In genomic region chr13:64411282-64411681, GRCm38 (mm10) we compare ENCODE assay signal across 26 mouse cellular contexts. TPM values are rescaled to one million over a fixed set of nuclear protein-coding genes. Genes with fewer than 3 reads are reported as not detected.
DNase-seq lines count a peak whose midpoint lies in the region; ATAC-seq lines count a peak whose summit lies in the region.
"Had no signal": no experiment of that assay in that cellular context is flagged by ENCODE, and none has a peak within 500 bp of the region (broad histone marks: within the 10 kb centered on the region; RNA-seq: fewer than 3 reads in every experiment).

No protein-coding gene starts in this region.

- WGBS in liver, embryonic 13.5 days (ENCODE audit: insufficient replicate concordance): 11% methylated on average over 2 of the region's 2 CpGs

- peak; percentile 18 for DNase-seq in heart, adult 11 months
- no peak for DNase-seq in heart, postnatal 10 days
- DNase-seq in liver, embryonic 13.5 days: peak; percentile 74
- no peak for DNase-seq in adrenal gland, postnatal 25 days
- no peak for DNase-seq in kidney, adult 9 months
- no peak for DNase-seq in heart, adult 8-10 months (ENCODE audit: low spot score)
- DNase-seq: adrenal gland, postnatal 36 days; cerebellum, adult 18-20 months; cerebellum, postnatal 25 days; gastrocnemius, postnatal 10 days; heart, adult 2 months; kidney, postnatal 4 days; lung, postnatal 4 days; right cerebral cortex, postnatal 4 days had no signal

- ATAC-seq in common myeloid progenitor, adult 5-6 weeks (replicated peaks; ENCODE audit: low read depth, poor library complexity, severe bottlenecking): peak; percentile 53
- ATAC-seq in liver, embryonic 13.5 days (ENCODE audit: low read depth): peak; percentile 85
- ATAC-seq in megakaryocyte-erythroid progenitor cell, adult 5-6 weeks (replicated peaks; ENCODE audit: low FRiP score, low TSS enrichment, poor library complexity, severe bottlenecking): peak; percentile 80
- ATAC-seq: forebrain, embryonic 16.5 days; hindbrain, embryonic 16.5 days; intestine, postnatal 0 days; midbrain, embryonic 16.5 days had no signal

- intact Hi-C loops in heart, postnatal 10 days (cut with DNase I): no loop called here

- H3K27ac ChIP-seq in liver, embryonic 13.5 days: peak overlapping the region; percentile 93
- H3K27ac ChIP-seq: embryonic facial prominence, embryonic 15.5 days; forebrain, embryonic 10.5 days; heart, adult 2 months; heart, embryonic 15.5 days; kidney, embryonic 15.5 days; limb, embryonic 15.5 days; midbrain, embryonic 10.5 days had no signal

- H3K4me2 ChIP-seq in liver, embryonic 13.5 days: peak overlapping the region; percentile 56
- H3K4me2 ChIP-seq: embryonic facial prominence, embryonic 15.5 days; heart, embryonic 15.5 days; kidney, embryonic 15.5 days; limb, embryonic 15.5 days had no signal

- H3K4me3 ChIP-seq in liver, embryonic 13.5 days (replicated peaks): peak overlapping the region; percentile 16
- H3K4me3 ChIP-seq: embryonic facial prominence, embryonic 15.5 days; forebrain, embryonic 10.5 days; heart, adult 2 months; heart, embryonic 15.5 days; kidney, embryonic 15.5 days; limb, embryonic 15.5 days; midbrain, embryonic 10.5 days had no signal

- H3K4me1 ChIP-seq in liver, embryonic 13.5 days (replicated peaks): peaks cover 47% of the 10 kb centered on the region
- H3K4me1 ChIP-seq: embryonic facial prominence, embryonic 15.5 days; forebrain, embryonic 10.5 days; heart, embryonic 15.5 days; kidney, embryonic 15.5 days; limb, embryonic 15.5 days; midbrain, embryonic 10.5 days had no signal

- H3K27me3 ChIP-seq in liver, embryonic 13.5 days: no peaks in the 10 kb centered on the region
- H3K27me3 ChIP-seq: embryonic facial prominence, embryonic 15.5 days; heart, embryonic 15.5 days; kidney, embryonic 15.5 days; limb, embryonic 15.5 days had no signal

- H3K9ac ChIP-seq in liver, embryonic 13.5 days: peak overlapping the region; percentile 62
- H3K9ac ChIP-seq: embryonic facial prominence, embryonic 15.5 days; heart, embryonic 15.5 days; kidney, embryonic 15.5 days; limb, embryonic 15.5 days had no signal

- no peaks in the 10 kb centered on the region for H3K36me3 ChIP-seq in liver, embryonic 13.5 days
- H3K36me3 ChIP-seq: embryonic facial prominence, embryonic 15.5 days; forebrain, embryonic 10.5 days; heart, embryonic 15.5 days; kidney, embryonic 15.5 days; limb, embryonic 15.5 days; midbrain, embryonic 10.5 days had no signal

- no peaks in the 10 kb centered on the region for H3K9me3 ChIP-seq in liver, embryonic 13.5 days (replicated peaks)
- H3K9me3 ChIP-seq: embryonic facial prominence, embryonic 15.5 days; forebrain, embryonic 10.5 days; heart, embryonic 15.5 days; kidney, embryonic 15.5 days; limb, embryonic 15.5 days; midbrain, embryonic 10.5 days had no signal

RNA-seq across cellular contexts. Expression of gene Cdk20, which starts 20.8 kb away (rescaled TPM):
- total RNA-seq in heart, postnatal 10 days (2021): 1 to 10 TPM; 3.3 TPM
- total RNA-seq in common myeloid progenitor, adult 5-6 weeks (2017): 0.34 and 4.9 TPM in 2 replicates
- 3.7 and 3.8 TPM in 2 replicates for polyA plus RNA-seq in liver, embryonic 13.5 days (2015; fragmentation: Nextera tagmentation; extraction: Ambion mirVana)
- 3.7 and 4.4 TPM in 2 replicates for total RNA-seq in megakaryocyte-erythroid progenitor cell, adult 5-6 weeks (2014; fragmentation: Nextera tagmentation)
- total RNA-seq in megakaryocyte-erythroid progenitor cell, adult 5-6 weeks (2017): 2.9 and 6.8 TPM in 2 replicates
- 4.6 and 6.5 TPM in 2 replicates for total RNA-seq in adrenal gland, postnatal 25 days (2021)
- total RNA-seq in heart, adult 8-10 months (2022): 1 to 10 TPM; 2.6 to 3.9 (median 2.8) TPM

RNA-seq across cellular contexts. Expression of gene Ctsl, which starts 40.6 kb away (rescaled TPM):
- 100 to 1,000 TPM; 246 to 281 TPM for total RNA-seq in heart, postnatal 10 days (2021)
- total RNA-seq in common myeloid progenitor, adult 5-6 weeks (2017): 52.0 and 75.0 TPM in 2 replicates
- polyA plus RNA-seq in liver, embryonic 13.5 days (2015; fragmentation: Nextera tagmentation; extraction: Ambion mirVana): 125 and 152 TPM in 2 replicates
- 16.2 and 27.8 TPM in 2 replicates for total RNA-seq in megakaryocyte-erythroid progenitor cell, adult 5-6 weeks (2014; fragmentation: Nextera tagmentation)
- total RNA-seq in megakaryocyte-erythroid progenitor cell, adult 5-6 weeks (2017): 53.0 and 118 TPM in 2 replicates
- 784 and 797 TPM in 2 replicates for total RNA-seq in adrenal gland, postnatal 25 days (2021)
- 100 to 1,000 TPM; 187 to 292 (median 203) TPM for total RNA-seq in heart, adult 8-10 months (2022)

Comparison
In these comparisons a context has a peak if more than half of its experiments do, and no peak if none do; other contexts are left out.
1. DNase-seq: peak in heart, adult 11 months (single experiment) and liver, embryonic 13.5 days (single experiment); none in heart, postnatal 10 days (0 of 2), adrenal gland, postnatal 25 days (single experiment), kidney, adult 9 months (single experiment) and heart, adult 8-10 months (single experiment).
2. Peak in every context shown above with its lines, with median percentiles within 50 percentile points of each other: ATAC-seq.